Mouse (Mus musculus) liver, adult (tissue): Measurements from ENCODE around the gene Mtmr11.

ENCODE experiments used
- GATA4 ChIP-seq: IDR thresholded peaks from 2 replicates; pipeline ENCODE4 v1.6.1; 2014; ENCODE audit warnings: mild to moderate bottlenecking, low read length; ENCODE audit not compliant: insufficient replicate concordance

Gene Mtmr11

GRCm38 (mm10) chr3:96161869-96162840 lies at the start of gene Mtmr11:
Gene Mtmr11, plus strand, starts transcription at chr3:96162004.
- TF ChIP-seq GATA4, result no peak

GRCm38 (mm10) chr3:96113251-96113650 lies 48.6 kb upstream of the Mtmr11 start:
- no peak for TF ChIP-seq GATA4

GRCm38 (mm10) chr3:96118142-96118541 lies 43.7 kb upstream of the Mtmr11 start:
- TF ChIP-seq GATA4, result no peak

- no peak for TF ChIP-seq GATA4
Measured at GRCm38 (mm10) chr3:96118702-96119101, 43.1 kb upstream of the Mtmr11 start.

DNA sequence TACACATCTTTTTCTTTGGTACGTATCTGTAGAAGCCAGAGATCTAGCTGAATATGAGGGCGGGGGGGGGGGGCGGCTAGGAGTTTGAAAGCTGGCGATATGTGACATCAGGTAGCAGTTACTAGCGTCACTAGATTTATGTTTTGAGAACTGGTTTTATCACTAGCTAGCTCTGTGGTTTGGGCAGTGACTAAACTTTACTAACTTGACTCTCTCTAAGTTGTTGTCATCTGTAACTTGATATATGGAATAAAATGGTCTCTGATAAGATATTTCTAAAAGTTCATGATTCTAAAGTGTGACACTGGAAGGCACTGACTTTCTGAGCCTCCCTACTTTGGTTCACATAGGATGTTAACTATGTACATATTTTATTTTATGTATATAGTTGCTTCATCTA lies 37.6 kb upstream of the Mtmr11 start:
- TF ChIP-seq GATA4, result no peak

DNA sequence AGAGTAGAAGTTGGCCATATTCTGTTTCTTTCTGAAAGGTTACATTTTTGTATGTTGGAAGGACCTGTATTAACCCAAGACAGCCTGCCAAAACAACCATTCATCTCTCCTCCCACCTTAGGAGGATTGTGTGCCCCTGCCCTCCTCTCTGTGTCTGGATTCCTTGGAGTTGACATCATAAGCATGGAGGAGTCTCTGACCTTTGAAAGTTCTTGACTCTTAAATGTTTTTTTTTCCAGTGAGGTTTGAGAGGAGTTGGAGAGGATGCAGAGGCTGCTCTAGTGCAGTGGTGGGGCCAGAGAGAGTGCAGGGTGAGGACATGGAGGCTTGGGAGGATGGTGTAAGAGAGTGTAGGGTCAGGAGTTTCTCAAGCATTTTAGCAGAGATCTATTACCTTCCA lies 33.7 kb upstream of the Mtmr11 start:
- TF ChIP-seq GATA4, result no peak

- no peak for TF ChIP-seq GATA4
Measured at GRCm38 (mm10) chr3:96132478-96132877, 29.3 kb upstream of the Mtmr11 start.

DNA sequence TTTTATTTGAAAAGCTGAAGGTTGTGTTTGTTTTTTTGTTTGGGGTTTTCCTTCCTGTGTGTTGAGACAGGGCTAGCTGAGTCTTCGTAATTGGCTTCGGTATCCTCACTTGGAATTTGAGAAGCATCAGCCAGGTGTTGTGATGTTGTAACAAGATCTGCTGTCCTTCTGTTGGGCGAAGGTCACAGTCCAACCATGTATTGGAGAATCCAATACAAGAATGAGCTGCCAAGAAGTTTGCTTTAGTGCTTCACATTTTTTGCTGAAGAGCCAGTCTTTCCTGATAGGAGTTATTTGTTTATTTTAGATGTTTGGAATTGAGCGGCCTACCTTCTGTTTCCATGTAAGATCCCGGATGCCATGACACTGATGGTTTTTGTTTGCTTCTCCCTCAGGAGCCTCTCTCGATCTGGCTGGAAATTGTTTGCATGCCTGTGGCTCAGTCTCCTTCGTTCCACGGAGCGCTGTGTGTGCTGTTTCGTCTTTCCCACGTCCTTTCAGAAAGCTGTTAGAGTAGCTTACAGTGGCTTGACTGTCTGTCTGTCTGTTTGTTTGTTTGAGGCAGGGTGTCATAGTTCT lies 28.4 kb upstream of the Mtmr11 start:
- TF ChIP-seq GATA4, result no peak

GRCm38 (mm10) chr3:96135011-96135410 lies 26.8 kb upstream of the Mtmr11 start:
- no peak for TF ChIP-seq GATA4

- no peak for TF ChIP-seq GATA4
Measured at GRCm38 (mm10) chr3:96147950-96148349, 13.9 kb upstream of the Mtmr11 start.

- TF ChIP-seq GATA4, result no peak
Measured at GRCm38 (mm10) chr3:96151836-96152235, 10.0 kb upstream of the Mtmr11 start.

DNA sequence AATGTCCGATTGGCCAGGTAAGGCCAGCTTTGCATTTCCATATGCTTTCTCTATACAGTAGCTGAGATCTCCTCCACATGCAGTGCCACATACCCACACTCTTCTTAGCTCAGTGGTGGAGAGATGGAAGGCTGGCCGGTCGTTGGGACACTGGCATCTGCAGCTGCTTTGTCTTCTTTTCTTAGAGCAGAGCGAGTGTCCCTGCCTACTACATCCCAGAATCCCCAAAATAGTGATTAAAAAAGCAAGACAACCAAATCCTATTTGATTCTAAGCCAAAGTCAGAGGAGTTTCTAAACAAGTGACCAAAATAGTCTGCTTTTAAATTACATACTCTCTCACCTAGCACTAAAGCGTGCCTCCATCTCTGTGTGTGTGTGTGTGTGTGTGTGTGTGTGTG lies 9.2 kb upstream of the Mtmr11 start:
- no peak for TF ChIP-seq GATA4

GRCm38 (mm10) chr3:96155501-96155900 lies 6.3 kb upstream of the Mtmr11 start:
- TF ChIP-seq GATA4, result no peak

GRCm38 (mm10) chr3:96159820-96160219 lies 2.0 kb upstream of the Mtmr11 start:
- no peak for TF ChIP-seq GATA4

GRCm38 (mm10) chr3:96160222-96160802 lies 1.5 kb upstream of the Mtmr11 start:
- no peak for TF ChIP-seq GATA4
